Mouse (Mus musculus) embryonic facial prominence, embryonic 11.5 days (tissue): ENCODE measurements around the gene Rps19. TPM values are rescaled to one million over a fixed set of nuclear protein-coding genes. Genes with fewer than 3 reads are reported as not detected.
"Not testable (repeated sequence)": the region's sequence is repeated elsewhere in the genome, so short reads cannot be mapped to it uniquely, and the experiment has no call there.

ENCODE experiments used
- ATAC-seq: fragments of 200-750 bp; cut with Nextera tagmentation; replicated peaks from 2 replicates; pipeline ENCODE4 v1.8.0; 2017; ENCODE audit warnings: low read depth; ENCODE audit not compliant: insufficient number of reproducible peaks, low FRiP score, low TSS enrichment
- DNase-seq: peaks from one replicate; pipeline ENCODE4 v3.0.0-alpha.2; 2015; ENCODE audit warnings: low spot score
- H3K27ac ChIP-seq: fragments of 300-500 bp; sonication (generic); replicated peaks from 2 replicates; pipeline ENCODE4 v1.5.1; 2014; ENCODE audit warnings: mild to moderate bottlenecking, low read depth, low read length, control low read depth
- H3K27me3 ChIP-seq: fragments of 300-500 bp; sonication (generic); 2 replicates; pipeline ENCODE4 v1.6.1; 2014; ENCODE audit warnings: mild to moderate bottlenecking, low read length, moderate library complexity, mixed read lengths; ENCODE audit not compliant: control insufficient read depth, insufficient read depth
- H3K36me3 ChIP-seq: fragments of 300-500 bp; sonication (generic); replicated peaks from 2 replicates; pipeline ENCODE4 v1.6.1; 2014; ENCODE audit warnings: low read depth, mild to moderate bottlenecking, low read length, moderate library complexity, mixed read lengths; ENCODE audit not compliant: control insufficient read depth, insufficient read depth
- H3K4me1 ChIP-seq: fragments of 300-500 bp; sonication (generic); 2 replicates; pipeline ENCODE4 v1.6.1; 2014; ENCODE audit warnings: low read length, mixed read lengths; ENCODE audit not compliant: control insufficient read depth, insufficient read depth
- H3K4me2 ChIP-seq: fragments of 300-500 bp; sonication (generic); 2 replicates; pipeline ENCODE4 v1.6.1; 2014; ENCODE audit warnings: low read depth, mild to moderate bottlenecking, control low read depth, low read length, moderate library complexity
- H3K4me3 ChIP-seq: fragments of 300-500 bp; sonication (generic); 2 replicates; pipeline ENCODE4 v1.5.1; 2014; ENCODE audit warnings: low read depth, low read length, control low read depth
- H3K9ac ChIP-seq: fragments of 300-500 bp; sonication (generic); replicated peaks from 2 replicates; pipeline ENCODE4 v1.6.1; 2014; ENCODE audit warnings: mild to moderate bottlenecking, control low read depth, low read length
- H3K9me3 ChIP-seq: fragments of 300-500 bp; sonication (generic); replicated peaks from 2 replicates; pipeline ENCODE4 v1.6.1; 2016; ENCODE audit warnings: mild to moderate bottlenecking, low read length, inconsistent platforms, mixed read lengths; ENCODE audit not compliant: control insufficient read depth
- WGBS: fragments of 180-500 bp; shearing (Covaris S2); extraction: QIAGEN DNeasy Blood & Tissue Kit; methylation state at CpG from one replicate; pipeline ENCODE4 v1.1.7; 2014; 5-methylcytosine and 5-hydroxymethylcytosine counted together
- polyA plus RNA-seq: library from polyadenylated mRNA; unstranded; fragments of >200 nt; fragmentation: Nextera tagmentation; extraction: Ambion mirVana; gene quantifications from 2 replicates; pipeline ENCODE4 v1.2.1, GENCODE M21; 2014

Rps19 gene
- polyA plus RNA-seq, 1 experiment from 2014 or later = 2,121 TPM

- H3K4me3 ChIP-seq = no peak overlapping the region
- no peaks in the 10 kb centered on the region for H3K9me3 ChIP-seq
- DNase-seq = peak; percentile 89
- H3K4me2 ChIP-seq = no peak overlapping the region
- H3K27ac ChIP-seq = no peak overlapping the region
- peaks cover 6% of the 10 kb centered on the region; the same call in 1 of the 2 replicates for H3K4me1 ChIP-seq
- no peaks in the 10 kb centered on the region for H3K27me3 ChIP-seq
- H3K9ac ChIP-seq = no peak overlapping the region
- 27% methylated on average over 10 of the region's 10 CpGs for WGBS
- ATAC-seq = peak; percentile 26; the same call in 1 of the 2 replicates
- peaks cover 25% of the 10 kb centered on the region for H3K36me3 ChIP-seq
Observed at GRCm38 (mm10) chr7:24890281-24891216, 6.4 kb downstream of the Rps19 start.

DNA sequence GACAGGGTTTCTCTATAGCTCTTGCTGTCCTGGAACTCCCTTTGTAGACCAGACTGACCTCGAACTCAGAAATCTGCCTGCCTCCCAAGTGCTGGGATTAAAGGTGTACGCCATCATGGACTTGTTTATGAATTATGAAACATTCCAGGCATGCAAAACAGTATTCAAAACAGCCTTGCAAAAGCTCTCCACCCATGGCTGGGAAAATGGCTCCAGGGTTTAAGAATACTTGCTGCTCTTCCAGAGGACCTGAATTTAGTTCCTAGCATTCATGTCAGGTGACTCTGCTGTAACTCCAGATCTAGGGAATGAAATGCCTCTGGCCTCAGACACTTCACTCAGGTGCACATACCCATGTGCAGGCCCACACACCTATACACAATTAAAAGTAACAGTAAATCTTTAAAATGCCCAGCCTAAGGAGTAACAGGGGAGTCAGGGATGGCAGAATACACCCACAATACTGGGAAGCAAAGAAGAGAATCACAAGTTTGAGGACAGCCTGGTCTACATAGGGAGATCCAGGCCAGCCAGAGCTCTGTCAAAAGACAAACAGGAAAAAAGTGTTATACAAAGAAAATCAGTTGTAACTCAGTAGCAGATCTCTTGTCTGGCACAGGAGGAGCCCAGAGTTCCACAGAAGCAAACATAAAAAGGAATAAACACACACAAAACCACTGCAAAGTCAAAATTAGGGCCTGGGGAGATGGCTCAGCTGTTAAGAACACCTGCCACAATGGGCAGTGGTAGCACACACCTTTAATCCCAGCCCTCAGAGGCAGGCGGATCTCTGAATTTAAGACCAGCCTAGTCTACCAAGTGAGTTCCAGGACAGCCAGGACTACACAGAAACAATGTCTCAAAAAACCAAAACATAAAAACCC lies 7.3 kb downstream of the Rps19 start:
- no peaks in the 10 kb centered on the region for H3K4me1 ChIP-seq
- H3K4me3 ChIP-seq = no peak overlapping the region
- no peak overlapping the region for H3K27ac ChIP-seq
- H3K27me3 ChIP-seq = no peaks in the 10 kb centered on the region
- ATAC-seq (no peak; the same call in 1 of the 2 replicates), DNase-seq (no peak)
- no peak overlapping the region for H3K9ac ChIP-seq
- H3K36me3 ChIP-seq = peaks cover 17% of the 10 kb centered on the region
- H3K9me3 ChIP-seq = no peaks in the 10 kb centered on the region
- WGBS = 70% methylated on average over 3 of the region's 3 CpGs
- H3K4me2 ChIP-seq = no peak overlapping the region

GRCm38 (mm10) chr7:24892125-24892583 lies 8.0 kb downstream of the Rps19 start:
- Histone ChIP-seq H3K4me1 (no peaks in the 10 kb centered on the region), H3K36me3 (peaks cover 12% of the 10 kb centered on the region), H3K27ac (no peak overlapping the region), H3K9ac (no peak overlapping the region), H3K4me3 (no peak overlapping the region), H3K27me3 (no peaks in the 10 kb centered on the region), H3K9me3 (no peaks in the 10 kb centered on the region), H3K4me2 (no peak overlapping the region)
- DNase-seq = no peak
- ATAC-seq = no peak
- WGBS = 71% methylated on average over 2 of the region's 2 CpGs

DNA sequence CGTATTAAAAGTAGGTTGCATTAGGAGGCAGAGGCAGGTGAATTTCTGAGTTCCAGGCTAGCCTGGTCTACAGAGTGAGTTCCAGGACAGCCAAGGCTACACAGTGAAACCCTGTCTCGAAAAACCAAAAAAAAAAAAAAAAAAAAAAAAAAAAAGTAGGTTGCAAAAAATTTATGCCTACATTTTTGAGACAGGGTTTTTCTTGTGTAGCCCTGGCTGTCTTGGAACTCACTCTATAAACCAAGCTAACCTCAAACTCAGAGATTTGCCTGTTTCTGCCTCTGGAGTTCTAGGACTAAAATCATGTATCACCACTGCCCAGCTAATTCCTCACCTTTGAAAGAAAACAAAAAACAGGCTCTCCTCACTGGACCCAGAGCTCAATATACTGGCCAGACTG lies 11.6 kb downstream of the Rps19 start:
- not testable (repeated sequence) for DNase-seq, H3K4me3 ChIP-seq, H3K4me1 ChIP-seq, H3K4me2 ChIP-seq, H3K9me3 ChIP-seq, H3K27me3 ChIP-seq, ATAC-seq, H3K9ac ChIP-seq, H3K36me3 ChIP-seq, H3K27ac ChIP-seq
- WGBS = 93% methylated on average over 2 of the region's 2 CpGs

- Histone ChIP-seq H3K36me3 (no peaks in the 10 kb centered on the region; the same call in 1 of the 2 replicates), H3K27me3 (no peaks in the 10 kb centered on the region), H3K27ac (no peak overlapping the region), H3K9ac (no peak overlapping the region), H3K4me2 (no peak overlapping the region), H3K4me1 (no peaks in the 10 kb centered on the region), H3K4me3 (no peak overlapping the region), H3K9me3 (no peaks in the 10 kb centered on the region)
- DNase-seq = no peak
- no peak for ATAC-seq
- WGBS = 89% methylated on average over 8 of the region's 8 CpGs
Observed at GRCm38 (mm10) chr7:24896269-24896668, 12.1 kb downstream of the Rps19 start.

DNA sequence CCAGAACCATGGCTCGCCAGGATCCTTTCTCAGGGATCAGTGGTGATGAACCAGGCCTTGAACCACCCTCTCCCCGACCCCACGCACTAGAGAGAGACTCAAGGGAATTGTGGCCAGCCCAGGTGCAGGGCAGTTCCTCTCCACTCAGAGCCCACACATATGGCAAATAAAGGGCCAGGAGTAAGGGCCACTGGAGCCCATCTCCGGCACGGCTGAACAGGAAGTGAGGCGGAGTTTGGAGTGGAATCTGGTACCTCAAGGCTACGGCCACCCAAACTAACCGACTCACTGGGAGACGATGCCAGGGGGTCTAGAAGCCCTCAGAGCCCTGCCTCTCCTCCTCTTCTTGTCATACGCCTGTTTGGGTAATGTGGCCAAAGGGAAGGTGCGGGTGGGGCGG lies 13.1 kb downstream of the Rps19 start, which contains the start of gene Cd79a:
Gene Cd79a, plus strand, starts transcription at position 158 of the 400 bp plus-strand sequence.
- Histone ChIP-seq H3K27ac (no peak within 1 kb of the TSS), H3K27me3 (no peaks in the 10 kb centered on the region), H3K4me1 (no peaks in the 10 kb centered on the region), H3K9me3 (no peaks in the 10 kb centered on the region), H3K4me3 (no peak within 1 kb of the TSS), H3K9ac (no peak within 1 kb of the TSS), H3K4me2 (no peak within 1 kb of the TSS), H3K36me3 (no peaks in the 10 kb centered on the region; the same call in 1 of the 2 replicates)
- DNase-seq (no peak), ATAC-seq (no peak)
- WGBS = 67% methylated on average over 12 of the region's 12 CpGs

GRCm38 (mm10) chr7:24897959-24898358 lies 13.8 kb downstream of the Rps19 start:
- H3K27me3 ChIP-seq = no peaks in the 10 kb centered on the region
- ATAC-seq (no peak), DNase-seq (no peak)
- no peak overlapping the region for H3K4me2 ChIP-seq
- H3K4me1 ChIP-seq = no peaks in the 10 kb centered on the region
- H3K9me3 ChIP-seq = no peaks in the 10 kb centered on the region
- no peak overlapping the region for H3K4me3 ChIP-seq
- no peak overlapping the region for H3K9ac ChIP-seq
- H3K27ac ChIP-seq = no peak overlapping the region
- 88% methylated on average over 5 of the region's 5 CpGs for WGBS
- H3K36me3 ChIP-seq = no peaks in the 10 kb centered on the region; the same call in 1 of the 2 replicates
